Mouse (Mus musculus) right cerebral cortex, postnatal 25 days (tissue): Measurements from ENCODE around the gene Fam198b.

ENCODE experiments used
- DNase-seq: peaks from one replicate; pipeline ENCODE4 v3.0.0; 2022

The Fam198b gene

DNA sequence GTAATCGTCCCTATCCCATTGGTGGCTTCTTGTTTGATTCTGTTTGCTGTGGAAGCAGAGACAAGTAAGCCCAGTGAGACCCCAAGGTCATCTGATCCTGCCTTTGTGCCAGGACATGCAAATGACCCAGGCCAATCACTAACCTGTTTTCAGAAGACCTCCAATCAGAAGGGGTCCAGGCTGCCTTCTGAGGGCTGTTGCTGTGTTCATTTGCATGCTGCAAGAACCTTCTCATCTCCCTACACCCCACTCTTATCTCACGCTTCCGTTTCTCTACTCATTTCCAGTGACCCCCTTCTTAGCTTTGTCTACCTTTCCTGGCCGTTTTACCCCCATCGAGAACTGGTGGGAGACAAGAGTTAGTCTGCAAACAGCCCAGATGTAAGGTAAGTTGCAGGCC lies at the start of gene Fam198b:
TSS of gene Fam198b (plus strand) at position 229 of the 400 bp plus-strand sequence.
- no peak for DNase-seq

DNA sequence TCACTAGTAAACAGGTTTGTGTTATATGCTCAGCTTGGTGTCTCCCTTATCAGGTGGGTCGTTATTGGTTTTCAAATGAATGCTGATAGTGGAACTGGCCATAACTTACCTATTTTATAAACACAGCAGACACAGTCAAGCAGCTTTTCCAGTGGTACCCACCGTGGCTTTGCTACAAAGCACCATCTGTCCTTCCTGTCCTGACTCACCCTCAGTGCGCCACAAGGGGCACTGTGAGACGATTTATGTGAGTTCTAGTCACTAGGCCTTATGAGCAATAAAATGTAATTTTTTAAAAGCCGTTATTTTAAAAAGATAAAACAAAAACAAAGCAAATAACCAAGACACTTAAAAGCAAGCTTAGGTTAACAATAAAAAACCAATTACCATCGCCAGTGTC lies 45.6 kb upstream of the Fam198b start:
- no peak for DNase-seq

DNA sequence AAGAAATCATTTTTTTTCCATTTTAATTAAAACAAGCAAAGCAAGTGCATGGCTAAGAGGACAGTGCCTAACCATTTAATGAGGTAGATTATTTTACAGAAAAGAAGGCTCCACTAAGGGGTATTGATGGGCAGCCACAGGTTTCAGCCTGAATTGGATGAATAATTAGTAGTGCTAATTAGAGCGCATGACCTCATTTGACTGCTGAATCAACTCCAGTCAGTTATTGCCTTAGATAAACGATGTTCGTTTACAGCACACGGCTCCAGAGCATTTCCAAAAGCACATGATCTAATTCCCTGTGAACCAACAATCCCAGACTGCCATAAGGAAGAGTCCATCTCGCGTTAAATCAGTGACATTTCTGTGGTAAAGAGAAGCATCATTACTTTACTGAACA lies 42.9 kb upstream of the Fam198b start:
- no peak for DNase-seq

DNA sequence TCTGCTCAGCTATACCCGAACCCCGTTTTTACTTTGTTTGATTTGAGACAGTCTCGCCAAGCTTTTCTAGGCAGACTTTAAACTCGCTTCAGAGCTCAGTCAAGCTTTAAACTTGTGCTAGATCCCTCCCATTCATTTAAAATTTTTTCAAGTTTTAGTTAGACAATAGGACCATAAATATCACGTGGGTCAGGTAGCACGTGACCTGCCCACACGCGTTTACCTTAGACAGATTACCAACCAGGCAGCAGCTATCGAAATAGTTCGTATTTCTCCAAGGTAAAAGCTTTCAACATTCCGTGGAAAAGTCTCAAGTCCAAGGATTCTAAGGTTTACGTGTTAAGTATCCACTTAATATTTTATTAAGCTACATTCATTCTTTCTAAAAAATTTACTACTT lies 42.2 kb upstream of the Fam198b start:
- DNase-seq, result no peak

DNA sequence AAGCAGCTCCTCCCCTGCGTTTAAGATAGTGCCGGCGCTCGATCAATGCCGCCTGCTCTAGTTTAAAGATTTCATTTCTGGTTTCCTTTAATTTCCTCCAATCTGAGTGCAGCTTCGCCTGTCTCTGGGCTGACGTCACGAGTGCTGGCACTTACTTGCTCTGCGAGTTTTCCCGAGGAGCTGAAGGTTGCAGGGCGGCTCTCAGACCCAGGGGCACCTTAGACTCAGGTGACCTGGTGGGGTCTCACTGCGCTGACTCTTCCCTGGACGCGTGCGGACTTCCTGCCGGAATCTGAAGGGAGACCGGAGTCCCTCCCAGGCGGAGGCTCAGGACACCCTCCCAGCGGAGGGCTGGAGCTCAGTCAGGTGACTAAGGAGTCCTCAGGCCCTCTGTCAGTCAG lies 41.7 kb upstream of the Fam198b start:
- DNase-seq, result peak; percentile 76

DNA sequence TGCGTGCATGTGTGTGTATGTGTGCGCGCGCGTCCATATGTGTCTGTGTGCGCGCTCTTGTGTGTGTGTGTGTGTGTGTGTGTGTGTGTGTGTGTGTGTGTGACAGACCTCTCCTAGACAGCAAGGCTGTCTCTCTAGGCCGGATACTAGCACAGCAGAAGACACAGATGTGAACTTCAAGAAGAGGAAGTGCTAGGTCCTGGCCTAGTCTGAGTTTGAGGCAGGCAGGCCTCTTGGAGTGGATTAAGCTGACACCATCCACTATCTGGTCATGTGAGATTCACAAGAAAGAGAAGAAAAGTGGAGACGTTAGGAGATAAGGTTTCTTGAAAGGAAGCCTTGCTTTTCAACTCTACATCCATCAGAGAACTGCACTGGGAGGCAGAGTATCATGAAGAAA lies 40.3 kb upstream of the Fam198b start:
- DNase-seq, result no peak

DNA sequence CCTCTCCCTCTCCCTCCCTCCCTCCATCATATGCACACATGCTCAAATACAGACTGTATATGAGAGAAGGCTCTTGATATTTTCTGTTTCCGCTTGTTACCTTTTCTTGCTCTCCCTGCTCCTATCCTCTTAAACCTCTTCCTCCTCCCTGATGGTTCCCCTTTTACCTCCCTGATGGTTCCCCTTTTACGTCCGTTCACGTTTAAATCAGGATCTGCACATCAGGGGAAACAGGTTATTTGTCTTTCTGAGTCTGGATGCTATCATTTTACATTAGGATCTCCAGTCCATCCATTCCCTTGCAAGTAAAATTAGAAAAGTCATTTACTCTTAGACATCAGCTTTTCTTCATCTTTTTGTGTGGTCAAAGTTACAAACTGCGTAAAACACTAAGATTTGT lies 37.7 kb upstream of the Fam198b start:
- no peak for DNase-seq

DNA sequence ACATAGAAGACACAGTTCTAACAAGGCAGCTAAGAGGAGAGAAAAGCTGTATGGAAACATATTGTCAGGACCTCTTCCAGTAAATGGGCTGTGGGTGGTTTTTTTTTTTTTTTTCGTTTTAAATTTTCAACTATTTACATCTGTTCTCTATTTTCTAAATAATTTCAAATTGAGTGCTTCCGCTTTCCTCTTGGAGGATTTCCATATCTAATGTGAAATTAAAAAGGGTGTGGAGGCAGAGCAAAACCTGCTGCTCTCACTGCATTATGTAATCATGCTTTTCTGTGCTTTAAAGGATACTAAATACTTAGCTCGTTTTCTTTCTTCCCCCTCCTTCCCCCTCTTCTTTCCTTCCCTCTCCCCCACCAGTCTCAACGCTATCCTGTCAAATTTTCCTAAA lies 35.5 kb upstream of the Fam198b start:
- no peak for DNase-seq

DNA sequence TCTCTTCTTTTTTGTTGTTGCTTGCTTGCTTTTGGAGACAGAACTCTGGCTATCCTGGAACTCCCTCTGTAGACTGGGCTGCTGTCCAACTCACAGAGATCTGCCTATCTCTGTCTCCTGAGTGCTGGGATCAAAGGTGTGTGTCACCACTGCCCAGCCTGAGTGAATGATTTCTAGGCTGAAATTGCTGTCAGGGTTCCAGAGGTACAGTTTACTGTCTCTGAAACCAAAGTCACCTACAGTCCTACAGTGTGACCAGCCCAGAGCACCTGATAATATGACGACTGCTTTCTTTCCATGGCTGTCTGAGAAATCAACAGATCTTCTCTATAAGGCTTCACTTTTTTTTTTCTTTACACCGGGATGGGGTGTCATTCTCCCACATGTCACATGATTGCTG lies 34.7 kb upstream of the Fam198b start:
- no peak for DNase-seq

DNA sequence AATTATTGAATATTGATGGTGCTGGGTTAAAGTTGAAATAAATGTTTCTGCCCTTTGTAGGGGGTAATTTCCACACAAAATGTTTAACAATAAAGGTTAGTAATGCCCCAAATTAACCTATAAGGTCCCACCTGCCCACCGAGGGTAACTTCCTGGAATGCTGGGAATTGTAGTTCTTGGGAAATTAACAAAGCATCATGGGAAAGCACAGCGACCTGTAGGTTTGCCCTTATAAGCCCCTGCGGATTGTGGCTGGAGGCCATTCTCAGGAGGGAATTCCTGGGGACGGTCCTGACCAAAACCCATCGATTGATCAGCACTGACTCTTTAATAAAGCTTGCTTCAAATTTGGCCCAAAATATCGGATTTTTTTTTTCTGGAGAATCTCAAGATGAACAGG lies 33.7 kb upstream of the Fam198b start:
- no peak for DNase-seq

DNA sequence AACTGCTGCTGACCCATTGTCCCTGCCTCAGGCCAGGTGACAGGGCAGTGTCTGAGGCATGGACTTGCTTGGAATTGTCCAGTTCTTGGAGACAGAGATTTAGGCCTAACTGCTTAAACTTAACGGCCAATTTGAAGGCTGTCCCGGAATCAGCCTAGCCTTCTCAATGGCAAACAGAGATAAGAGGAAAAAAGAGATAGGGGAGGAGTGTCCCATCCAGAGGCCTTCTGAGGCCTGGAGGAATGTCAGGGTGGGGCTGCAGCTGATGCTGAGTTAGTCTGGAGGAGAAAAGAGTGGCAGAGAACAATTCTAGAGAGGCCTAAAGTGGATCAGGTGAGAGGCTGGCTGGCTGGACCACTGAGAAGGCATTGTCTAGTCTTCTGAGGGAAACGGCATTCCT lies 32.2 kb upstream of the Fam198b start:
- no peak for DNase-seq

DNA sequence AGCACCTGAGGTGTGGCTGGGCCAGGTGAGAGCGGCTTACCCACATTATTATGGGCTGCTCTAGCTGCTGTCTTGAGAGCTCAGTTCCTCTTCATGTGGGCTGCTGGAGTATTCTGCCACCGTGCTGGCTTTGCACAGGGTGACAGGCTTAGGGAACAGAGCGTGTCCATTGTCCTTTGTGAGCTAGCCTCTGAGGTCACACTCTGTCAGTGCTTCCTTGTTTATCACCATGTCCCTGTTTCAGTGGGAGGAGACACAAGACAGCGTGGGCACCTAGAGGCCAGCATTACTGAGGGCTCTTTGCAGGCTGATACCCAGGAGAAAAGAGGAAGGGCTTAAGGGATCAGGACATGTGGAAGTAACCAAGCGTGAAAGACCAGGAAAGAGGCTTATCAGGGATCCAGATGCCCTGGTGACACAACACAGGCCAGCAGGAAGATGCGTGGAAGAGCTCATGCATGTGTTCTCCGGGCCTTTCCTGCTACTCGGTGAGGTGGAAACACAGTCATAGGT lies 31.6 kb upstream of the Fam198b start, which contains the start of gene Tmem144:
TSS of gene Tmem144 (minus strand) at position 120 of the 513 bp plus-strand sequence.
- no peak for DNase-seq

DNA sequence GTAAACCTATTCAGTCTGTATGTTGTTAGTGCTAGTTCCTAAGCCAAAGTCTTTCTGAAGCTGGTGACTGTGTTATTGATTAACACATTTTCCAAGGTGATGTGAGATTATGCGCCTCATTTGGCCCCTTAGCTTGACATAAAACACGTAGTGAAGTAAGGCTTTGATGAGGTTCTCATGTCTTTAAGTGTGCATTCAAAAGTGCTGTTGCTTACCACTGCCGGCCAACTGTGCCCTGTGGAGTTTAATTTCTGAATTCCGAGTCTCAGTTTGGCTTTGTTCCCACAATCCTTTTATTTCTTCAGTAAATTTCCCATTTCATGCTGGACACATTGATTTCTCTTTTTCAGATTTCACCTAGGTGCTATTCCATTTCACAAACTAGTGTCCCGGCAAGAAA lies 26.6 kb upstream of the Fam198b start:
- no peak for DNase-seq

DNA sequence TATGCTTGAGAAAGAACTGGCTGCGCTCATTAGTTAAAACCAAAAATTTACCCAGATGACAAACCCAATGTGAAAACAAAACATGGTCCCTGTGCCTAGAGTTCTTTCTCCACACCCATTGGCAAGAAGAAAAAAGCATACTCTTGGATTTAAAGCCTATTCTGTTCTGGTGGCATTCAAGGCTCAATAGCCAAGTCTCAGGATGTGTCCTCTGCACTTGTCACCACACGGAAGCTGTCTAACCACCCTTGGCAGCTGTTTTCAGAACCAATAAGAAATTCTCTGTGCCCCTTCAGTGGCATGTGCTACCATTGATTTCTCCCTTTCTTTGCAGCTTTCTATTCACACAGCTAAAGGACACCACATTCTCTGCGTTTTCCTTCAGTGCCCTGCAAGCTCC lies 26.1 kb upstream of the Fam198b start:
- no peak for DNase-seq

DNA sequence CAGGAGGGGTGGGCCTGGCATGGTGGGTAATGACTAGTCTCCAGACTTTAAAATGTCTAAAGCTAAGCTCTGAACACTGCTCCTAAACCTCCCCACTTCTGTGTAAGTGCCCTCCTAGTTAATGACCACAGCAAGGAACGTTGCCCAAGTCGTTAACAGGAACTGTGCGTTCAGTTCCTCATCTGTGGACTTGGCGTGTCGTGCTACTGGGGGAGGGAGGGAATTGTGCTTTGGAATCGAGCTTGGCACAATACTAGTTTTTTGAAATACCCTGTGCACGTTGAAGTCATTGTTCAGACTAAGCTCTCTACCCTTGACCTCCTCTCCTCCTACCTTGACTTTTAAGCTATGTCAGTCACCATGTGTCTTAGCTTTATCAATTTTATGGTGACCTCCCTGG lies 19.5 kb upstream of the Fam198b start:
- no peak for DNase-seq

DNA sequence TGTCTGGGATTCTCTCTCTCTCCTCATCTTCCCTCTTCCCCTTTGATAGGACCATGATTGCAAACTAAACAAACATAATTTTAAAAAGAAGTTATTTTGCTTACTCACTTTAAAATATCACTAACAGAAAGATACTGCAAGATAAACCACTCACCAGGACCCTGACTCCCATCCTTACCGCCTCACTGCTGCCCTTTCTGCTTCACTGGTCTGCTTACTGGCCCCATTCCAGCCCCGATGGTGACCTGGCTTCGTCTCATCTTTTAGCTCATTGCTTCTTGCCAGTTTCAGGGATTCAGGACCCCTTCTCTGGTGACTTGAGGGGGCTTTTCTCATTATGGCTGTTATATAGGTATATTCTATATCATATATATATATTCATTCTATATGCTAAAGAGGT lies 18.2 kb upstream of the Fam198b start:
- no peak for DNase-seq

DNA sequence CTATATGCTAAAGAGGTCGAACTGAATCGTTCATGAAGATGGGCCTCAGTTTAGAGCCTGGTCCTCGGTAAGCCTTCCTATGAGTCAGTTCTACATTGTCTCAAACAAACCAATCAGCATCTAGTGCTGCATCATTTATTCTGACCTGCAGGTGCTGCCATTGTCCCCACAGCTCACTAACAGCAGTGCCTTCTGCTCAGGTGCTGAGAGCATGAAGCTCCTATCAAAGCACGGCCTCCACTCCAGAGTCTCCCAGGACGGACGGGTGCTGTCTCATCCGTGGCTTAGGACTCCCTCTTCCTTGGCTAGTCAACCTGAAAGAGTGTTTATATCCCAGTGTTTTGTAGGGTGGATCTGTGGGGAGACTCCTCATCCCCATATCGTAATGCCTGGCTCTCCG lies 17.8 kb upstream of the Fam198b start:
- no peak for DNase-seq

DNA sequence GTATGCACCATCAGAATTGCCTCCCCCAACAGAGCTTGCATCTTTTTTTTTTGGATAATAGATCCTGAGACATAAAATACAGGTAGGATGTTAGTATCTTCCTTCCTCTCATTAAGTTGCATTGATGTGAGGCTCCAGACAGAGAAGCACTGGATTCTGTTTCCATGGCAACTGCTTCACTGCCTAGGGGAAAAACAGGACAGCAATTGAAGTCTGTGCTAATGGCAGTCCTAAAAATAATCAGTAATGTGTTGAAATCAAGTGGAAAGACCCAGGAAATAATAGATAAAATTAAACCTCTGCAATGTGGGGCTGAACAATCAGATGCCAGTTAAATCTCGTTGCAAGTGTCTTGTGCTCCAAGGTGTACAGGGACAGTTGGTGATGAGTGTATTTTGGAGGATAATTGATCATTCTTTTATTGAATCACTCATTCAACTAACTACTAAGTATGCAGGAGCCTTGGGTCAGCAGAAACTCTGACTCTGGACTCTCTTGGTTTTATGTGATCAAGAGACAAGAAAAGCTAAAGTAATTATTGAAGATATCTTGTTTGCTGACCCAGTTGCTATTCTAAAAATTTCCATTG lies 17.1 kb upstream of the Fam198b start:
- no peak for DNase-seq

DNA sequence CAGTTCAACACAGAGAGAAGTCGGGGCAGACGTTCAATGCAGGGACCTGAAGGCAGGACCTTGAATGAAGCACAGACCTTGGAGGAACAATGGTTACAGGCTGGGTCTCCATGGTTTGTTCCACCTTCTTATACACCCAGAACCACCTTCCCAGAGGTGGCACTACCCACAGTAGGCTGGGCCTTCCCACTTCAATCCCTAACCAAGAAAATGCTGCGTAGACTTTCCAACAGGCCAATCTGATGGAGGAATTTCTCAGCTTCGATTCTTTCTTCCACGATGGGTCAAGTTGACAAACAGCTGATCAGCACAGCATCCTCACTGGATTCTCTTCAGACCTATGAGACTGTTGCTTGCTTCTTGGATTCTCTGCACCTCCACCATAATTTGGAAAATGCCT lies 8.9 kb upstream of the Fam198b start:
- DNase-seq, result no peak

DNA sequence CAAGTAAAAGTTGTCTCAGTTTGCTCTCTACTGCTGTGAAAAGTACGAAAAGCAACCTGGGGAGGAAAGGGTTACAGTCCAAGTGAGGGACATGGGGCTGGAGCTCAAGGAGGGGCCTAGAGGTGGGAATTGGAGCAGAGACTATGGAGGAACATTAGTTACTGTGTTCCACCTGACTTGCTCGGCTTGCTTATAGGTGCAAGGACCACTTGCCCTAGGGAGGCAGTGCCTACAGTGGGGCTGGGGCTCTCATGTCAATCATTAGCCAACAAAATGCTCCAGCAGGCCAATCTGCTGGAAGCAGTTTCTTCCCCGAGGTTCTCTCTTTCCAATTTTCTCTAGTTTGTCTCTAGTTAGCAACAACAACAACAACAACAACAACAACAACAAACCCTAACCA lies 6.0 kb upstream of the Fam198b start:
- no peak for DNase-seq

DNA sequence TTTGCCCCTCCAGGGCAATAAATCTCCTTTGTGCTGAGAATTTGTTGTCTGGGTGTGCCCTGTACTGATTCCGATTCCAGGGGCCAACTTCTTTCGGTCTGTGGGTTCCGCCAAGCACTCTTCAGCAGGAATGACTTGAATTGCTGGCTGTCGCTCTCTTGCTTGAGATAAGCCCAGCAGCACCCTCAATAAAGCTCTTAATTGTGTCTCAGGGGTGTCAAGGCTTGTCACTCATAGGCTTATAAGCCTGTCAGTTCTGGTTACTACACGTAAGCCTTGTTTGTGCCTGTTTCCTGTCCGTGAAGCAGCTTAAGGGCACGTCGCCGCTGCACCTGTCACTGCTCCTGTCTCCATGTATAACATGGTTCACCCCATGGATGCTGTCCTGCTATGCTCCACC lies 5.1 kb upstream of the Fam198b start:
- DNase-seq, result no peak

DNA sequence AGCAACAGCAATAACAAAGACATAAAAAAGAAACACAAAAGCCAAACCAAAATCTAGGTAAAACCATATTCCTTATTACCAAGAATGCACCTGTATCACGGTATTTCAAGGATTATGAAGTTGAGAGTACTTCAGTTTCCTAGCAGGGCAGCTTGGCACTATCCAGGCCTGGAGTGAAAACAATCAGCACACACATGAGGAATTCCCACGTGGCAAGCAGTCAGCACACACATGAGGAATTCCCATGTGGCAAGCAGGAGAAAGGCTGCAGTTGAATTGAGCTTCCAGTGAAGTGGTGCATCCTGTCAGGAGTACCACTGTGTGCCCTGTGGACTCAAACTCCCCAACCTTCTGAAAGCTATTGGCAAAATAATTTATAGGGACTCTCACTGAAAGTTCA lies 2.7 kb upstream of the Fam198b start:
- DNase-seq, result no peak

DNA sequence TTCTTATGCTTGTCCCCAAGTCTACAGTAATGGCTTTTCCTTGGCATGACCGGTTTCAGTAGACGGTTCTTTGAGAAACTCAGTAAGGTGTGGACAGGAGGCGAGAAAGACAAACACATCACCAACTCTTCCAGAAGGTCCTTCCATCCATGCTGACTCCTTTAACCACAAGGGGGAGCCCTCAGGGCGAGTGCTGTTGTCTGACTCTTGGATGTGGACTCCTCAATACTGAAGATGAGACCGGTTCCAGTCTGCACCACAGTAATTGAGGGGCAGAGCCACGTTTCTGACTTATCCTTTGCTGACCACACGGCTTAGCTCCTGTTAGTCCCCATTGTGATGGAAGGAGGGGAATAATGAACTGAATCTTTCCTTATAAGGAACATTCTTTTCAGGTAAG lies 1.2 kb upstream of the Fam198b start:
- DNase-seq, result peak; percentile 28

DNA sequence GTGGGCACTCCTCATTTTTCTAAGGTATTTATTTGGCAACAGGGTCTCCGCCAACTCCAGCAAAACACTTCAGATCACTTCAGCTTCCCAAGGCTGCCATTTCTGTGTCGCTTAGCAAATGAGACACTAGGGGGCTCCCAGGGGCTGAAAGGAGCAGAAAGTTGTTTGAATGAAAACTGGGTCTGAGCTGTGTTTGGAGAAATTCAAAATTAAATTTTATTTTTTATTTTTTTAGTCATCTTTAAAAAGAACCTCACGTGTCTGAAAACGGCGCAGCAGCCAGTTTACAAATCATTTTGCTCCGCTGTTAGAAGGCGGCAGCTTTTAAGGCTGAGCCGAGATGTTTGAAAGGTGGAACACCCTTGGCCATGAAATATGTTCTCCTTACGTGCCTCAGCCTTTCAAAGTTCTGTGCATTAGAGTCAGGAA lies 442 bp downstream of the Fam198b start:
- DNase-seq, result peak; percentile 67

DNA sequence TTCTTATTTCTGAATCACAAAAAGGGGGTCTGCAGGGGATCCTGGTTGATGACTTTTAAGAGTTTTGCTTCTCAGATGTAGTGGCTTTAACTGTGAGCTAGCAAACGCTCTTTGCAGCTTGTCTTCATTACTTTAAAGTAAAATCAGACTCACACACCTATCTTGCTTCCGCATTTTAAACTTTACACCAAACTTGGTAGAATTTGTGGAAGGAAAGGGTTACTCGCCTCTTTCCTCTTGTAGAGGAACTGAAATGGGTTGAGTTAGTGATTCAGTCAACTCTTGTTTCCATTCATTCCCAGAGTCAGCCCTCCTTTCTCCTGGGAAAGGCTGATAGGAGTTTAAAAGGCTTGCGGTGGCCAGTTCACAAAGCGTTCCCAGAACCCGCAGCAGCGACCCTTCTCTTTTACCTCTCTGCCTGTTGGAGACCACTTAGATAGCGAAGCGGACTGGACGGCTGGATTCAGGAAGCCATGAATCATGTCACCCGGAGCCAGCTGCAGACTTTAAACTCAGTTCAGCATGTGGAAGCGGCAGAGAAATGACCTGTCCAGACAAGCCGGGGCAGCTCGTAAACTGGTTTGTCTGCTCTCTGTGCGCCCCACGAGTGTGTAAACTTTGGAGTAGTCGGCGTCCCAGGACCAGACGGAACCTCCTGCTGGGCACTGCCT lies 1.5 kb downstream of the Fam198b start:
- no peak for DNase-seq
